Mouse (Mus musculus) liver, embryonic 11.5 days (tissue): Measurements from ENCODE around the gene Nelfb. TPM values are rescaled to one million over a fixed set of nuclear protein-coding genes. Genes with fewer than 3 reads are reported as not detected.

Experiments used
- ATAC-seq: fragments of 200-750 bp; cut with Nextera tagmentation; replicated peaks from 2 replicates; pipeline ENCODE4 v1.8.0; 2017; ENCODE audit warnings: moderate number of reproducible peaks, mild to moderate bottlenecking, moderate TSS enrichment, moderate library complexity; ENCODE audit not compliant: low FRiP score
- DNase-seq: peaks from one replicate; pipeline ENCODE4 v3.0.0-alpha.2; 2017; ENCODE audit warnings: low spot score
- H3K27ac ChIP-seq: fragments of 300-500 bp; sonication (generic); 2 replicates; pipeline ENCODE4 v1.5.1; 2014; ENCODE audit warnings: mild to moderate bottlenecking, low read depth, low read length, control low read depth
- H3K27me3 ChIP-seq: fragments of 300-500 bp; sonication (generic); replicated peaks from 2 replicates; pipeline ENCODE4 v1.6.1; 2014; ENCODE audit warnings: low read length, mixed read lengths; ENCODE audit not compliant: control insufficient read depth, insufficient read depth
- H3K36me3 ChIP-seq: fragments of 300-500 bp; sonication (generic); 2 replicates; pipeline ENCODE4 v1.6.1; 2014; ENCODE audit warnings: mild to moderate bottlenecking, low read length, moderate library complexity, mixed read lengths; ENCODE audit not compliant: control insufficient read depth, insufficient read depth
- H3K4me1 ChIP-seq: fragments of 300-500 bp; sonication (generic); replicated peaks from 2 replicates; pipeline ENCODE4 v1.6.1; 2014; ENCODE audit warnings: low read length, mixed read lengths; ENCODE audit not compliant: control insufficient read depth, insufficient read depth
- H3K4me2 ChIP-seq: fragments of 300-500 bp; sonication (generic); 2 replicates; pipeline ENCODE4 v1.6.1; 2014; ENCODE audit warnings: mild to moderate bottlenecking, control low read depth, moderate library complexity
- H3K4me3 ChIP-seq: fragments of 300-500 bp; sonication (generic); 2 replicates; pipeline ENCODE4 v1.5.1; 2014; ENCODE audit warnings: low read depth, low read length, control low read depth
- H3K9ac ChIP-seq: fragments of 300-500 bp; sonication (generic); 2 replicates; pipeline ENCODE4 v1.6.1; 2014; ENCODE audit warnings: low read depth, low read length, control low read depth
- H3K9me3 ChIP-seq: fragments of 300-500 bp; sonication (generic); 2 replicates; pipeline ENCODE4 v1.6.1; 2016; ENCODE audit warnings: low read length, inconsistent platforms, mixed read lengths; ENCODE audit not compliant: control insufficient read depth
- WGBS: fragments of 180-500 bp; shearing (Covaris S2); extraction: QIAGEN DNeasy Blood & Tissue Kit; methylation state at CpG from one replicate; pipeline ENCODE4 v1.1.7; 2014; 5-methylcytosine and 5-hydroxymethylcytosine counted together
- polyA plus RNA-seq: library from polyadenylated mRNA; unstranded; fragments of >200 nt; fragmentation: Nextera tagmentation; extraction: Ambion mirVana; gene quantifications from 2 replicates; pipeline ENCODE4 v1.2.1, GENCODE M21; 2014

Gene Nelfb
- polyA plus RNA-seq, 1 experiment from 2014 or later: 86.3 TPM

GRCm38 (mm10) chr2:25185625-25186574 is 25.4 kb downstream of the Nelfb start:
- Histone ChIP-seq H3K36me3 (no peaks in the 10 kb centered on the region), H3K9me3 (no peaks in the 10 kb centered on the region), H3K27ac (0 out of 2 replicates have a peak overlapping the region, but pooled peaks have one; percentile 29), H3K9ac (peak overlapping the region; percentile 54), H3K27me3 (peaks cover 45% of the 10 kb centered on the region), H3K4me3 (peak overlapping the region; percentile 51), H3K4me2 (peak overlapping the region; percentile 79), H3K4me1 (peaks cover 5% of the 10 kb centered on the region)
- ATAC-seq (peak; percentile 38; the same call in 1 of the 2 replicates), DNase-seq (peak; percentile 64)
- WGBS: 1% methylated on average over 63 of the region's 64 CpGs

DNA sequence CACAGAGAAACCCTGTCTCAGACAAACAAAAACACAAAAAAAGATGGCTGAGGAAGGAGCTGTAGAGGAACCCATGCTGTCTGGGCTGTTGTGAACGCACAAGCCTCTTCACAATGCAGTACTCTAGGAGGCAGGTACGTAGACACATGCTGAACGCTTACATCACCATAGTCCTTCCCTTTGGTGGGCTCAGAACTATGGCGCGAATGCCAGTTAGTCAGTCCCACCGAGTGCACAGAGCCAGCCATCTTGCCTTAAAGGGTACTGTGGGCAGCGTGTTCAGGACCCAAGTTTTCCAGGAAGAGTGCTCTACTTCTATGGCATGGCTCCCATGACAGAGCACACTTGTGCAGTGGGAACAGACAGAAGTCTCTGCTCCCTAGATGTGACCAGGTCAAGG is 26.8 kb downstream of the Nelfb start:
- no peak for ATAC-seq
- DNase-seq: no peak
- Histone ChIP-seq H3K4me2 (no peak overlapping the region), H3K4me1 (peaks cover 12% of the 10 kb centered on the region), H3K9ac (no peak overlapping the region), H3K9me3 (no peaks in the 10 kb centered on the region), H3K27me3 (peaks cover 56% of the 10 kb centered on the region), H3K27ac (no peak overlapping the region), H3K4me3 (no peak overlapping the region), H3K36me3 (no peaks in the 10 kb centered on the region)
- WGBS: 91% methylated on average over 7 of the region's 7 CpGs

DNA sequence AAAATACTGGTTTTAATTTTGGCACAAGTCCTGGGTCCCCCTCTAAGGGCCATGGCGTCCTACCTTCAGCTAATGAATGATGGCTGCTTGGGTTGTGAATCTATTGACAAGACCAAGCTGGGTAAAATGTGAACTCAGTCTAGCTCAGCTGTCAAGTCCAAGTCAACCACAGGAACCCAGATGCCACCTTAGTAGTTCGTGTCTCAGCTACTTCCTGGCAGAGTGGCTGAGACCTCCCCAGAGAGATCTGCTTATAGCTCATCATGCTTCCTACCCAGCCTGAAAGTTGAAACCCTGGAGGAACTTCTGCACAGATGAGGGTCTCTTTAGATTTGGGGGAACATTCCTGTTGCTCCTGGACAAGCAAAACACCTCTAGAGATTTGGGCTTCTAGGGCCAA is 28.0 kb downstream of the Nelfb start:
- no peak for ATAC-seq
- Histone ChIP-seq H3K36me3 (no peaks in the 10 kb centered on the region), H3K9me3 (no peaks in the 10 kb centered on the region), H3K4me1 (peaks cover 15% of the 10 kb centered on the region), H3K27ac (no peak overlapping the region), H3K4me2 (no peak overlapping the region), H3K4me3 (no peak overlapping the region), H3K9ac (no peak overlapping the region), H3K27me3 (peaks cover 65% of the 10 kb centered on the region)
- 67% methylated on average over 2 of the region's 2 CpGs for WGBS
- no peak for DNase-seq

DNA sequence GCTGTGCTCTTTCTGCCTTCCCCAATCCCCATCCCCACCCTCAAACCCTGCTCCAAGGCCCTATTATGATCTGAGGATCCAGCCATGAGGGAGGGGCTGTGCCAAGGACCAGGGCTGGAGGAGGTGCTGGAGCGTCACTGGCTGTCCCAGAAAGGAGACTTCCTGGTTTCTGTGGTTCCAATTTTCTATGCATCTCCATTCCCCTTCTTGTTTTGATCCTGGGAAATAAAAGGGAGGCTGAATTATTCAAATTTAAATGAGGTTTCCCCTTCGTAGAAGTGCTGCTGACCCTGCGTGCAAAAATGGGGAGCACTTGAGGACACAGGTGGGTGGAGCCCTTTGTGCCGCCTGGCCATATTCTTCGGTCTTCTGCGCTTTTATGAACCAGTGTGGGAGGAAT is 28.6 kb downstream of the Nelfb start:
- Histone ChIP-seq H3K4me2 (peak overlapping the region; percentile 96), H3K9me3 (no peaks in the 10 kb centered on the region), H3K27me3 (peaks cover 68% of the 10 kb centered on the region), H3K27ac (no peak overlapping the region), H3K36me3 (no peaks in the 10 kb centered on the region), H3K4me1 (peaks cover 21% of the 10 kb centered on the region), H3K4me3 (peak overlapping the region; percentile 65), H3K9ac (0 out of 2 replicates have a peak overlapping the region, but pooled peaks have one; percentile 38)
- no peak for DNase-seq
- no peak for ATAC-seq
- WGBS: 32% methylated on average over 6 of the region's 6 CpGs

DNA sequence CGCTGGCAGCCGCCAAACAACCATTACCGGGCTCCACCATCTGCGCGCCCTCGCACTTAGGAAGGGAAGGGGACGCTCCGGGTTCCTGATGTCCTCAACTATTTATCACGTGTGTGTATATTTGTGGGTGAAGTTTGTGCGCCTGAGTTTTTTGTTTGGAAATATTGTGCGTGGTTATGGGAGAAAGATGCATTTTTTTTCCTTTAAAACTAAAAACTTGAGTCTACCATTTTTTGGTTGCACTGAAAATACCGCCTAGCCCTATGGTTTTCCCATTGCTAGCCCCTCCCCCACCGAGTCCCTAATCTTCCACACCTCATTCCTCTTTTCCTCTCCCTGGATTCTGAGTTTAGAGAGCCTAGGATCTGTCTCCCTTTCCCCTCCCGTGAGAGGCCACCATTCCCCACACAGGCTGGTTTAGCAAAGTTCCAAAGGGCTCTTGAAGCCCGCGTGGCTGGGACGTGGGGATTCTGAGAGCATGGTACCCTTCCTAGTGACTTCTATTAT is 29.3 kb downstream of the Nelfb start:
- Histone ChIP-seq H3K36me3 (no peaks in the 10 kb centered on the region), H3K9me3 (no peaks in the 10 kb centered on the region), H3K27ac (peak overlapping the region; percentile 93), H3K9ac (peak overlapping the region; percentile 78), H3K4me2 (peak overlapping the region; percentile 96), H3K4me3 (peak overlapping the region; percentile 65), H3K27me3 (peaks cover 76% of the 10 kb centered on the region), H3K4me1 (peaks cover 28% of the 10 kb centered on the region)
- 2% methylated on average over 17 of the region's 17 CpGs for WGBS
- DNase-seq (no peak), ATAC-seq (no peak)

DNA sequence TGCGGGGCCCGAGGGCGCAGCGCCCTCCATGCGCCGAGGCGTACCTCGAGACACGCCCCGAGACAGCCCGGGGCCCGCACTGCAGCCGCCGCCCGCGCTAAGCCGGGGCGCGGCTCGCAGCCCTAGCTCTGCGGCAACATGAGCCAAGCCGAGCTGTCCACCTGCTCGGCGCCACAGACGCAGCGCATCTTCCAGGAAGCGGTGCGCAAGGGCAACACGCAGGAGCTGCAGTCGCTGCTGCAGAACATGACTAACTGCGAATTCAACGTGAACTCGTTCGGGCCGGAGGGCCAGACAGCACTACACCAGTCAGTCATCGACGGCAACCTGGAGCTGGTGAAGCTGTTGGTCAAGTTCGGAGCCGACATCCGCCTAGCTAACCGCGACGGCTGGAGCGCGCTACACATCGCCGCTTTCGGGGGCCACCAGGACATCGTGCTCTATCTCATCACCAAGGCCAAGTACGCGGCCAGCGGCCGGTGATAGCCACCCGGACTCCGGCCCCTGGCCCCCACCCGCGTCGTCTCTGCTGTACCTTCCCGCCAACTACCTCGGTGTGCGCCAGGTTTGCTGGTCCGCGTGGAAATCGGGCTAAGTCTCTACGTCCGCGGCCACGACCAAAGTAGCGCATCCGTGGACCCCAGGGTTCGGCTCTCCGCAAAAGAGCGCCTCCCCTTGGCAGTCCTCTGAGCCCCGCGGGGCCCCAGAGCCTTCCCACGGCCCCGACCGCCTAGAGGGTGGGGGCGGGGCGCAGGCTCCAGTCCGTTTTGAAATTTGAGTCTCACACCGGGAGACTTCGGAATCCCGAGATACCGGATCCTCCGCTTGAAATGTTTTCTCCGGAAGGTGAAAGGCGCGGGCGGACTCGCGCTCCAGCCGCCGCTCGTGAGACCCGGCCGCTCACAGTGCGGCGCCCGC is 30.1 kb downstream of the Nelfb start:
- Histone ChIP-seq H3K4me2 (peak overlapping the region; percentile 96), H3K27ac (peak overlapping the region; percentile 93), H3K36me3 (no peaks in the 10 kb centered on the region), H3K9me3 (no peaks in the 10 kb centered on the region), H3K4me1 (peaks cover 29% of the 10 kb centered on the region), H3K9ac (peak overlapping the region; percentile 78), H3K4me3 (peak overlapping the region; percentile 65), H3K27me3 (peaks cover 72% of the 10 kb centered on the region)
- DNase-seq (peak; percentile 79), ATAC-seq (peak; percentile 72)
- WGBS: under 1% methylated on average over 100 of the region's 100 CpGs

- under 1% methylated on average over 35 of the region's 35 CpGs for WGBS
- DNase-seq (peak; percentile 92), ATAC-seq (peak; percentile 85)
- Histone ChIP-seq H3K36me3 (no peaks in the 10 kb centered on the region), H3K4me1 (peaks cover 37% of the 10 kb centered on the region), H3K4me2 (peak within 1 kb of the TSS; percentile 96), H3K9me3 (no peaks in the 10 kb centered on the region), H3K4me3 (peak within 1 kb of the TSS; percentile 65), H3K27me3 (peaks cover 70% of the 10 kb centered on the region), H3K9ac (peak within 1 kb of the TSS; percentile 78), H3K27ac (peak within 1 kb of the TSS; percentile 93)
Observed at GRCm38 (mm10) chr2:25180478-25180903, 30.8 kb downstream of the Nelfb start, which contains the start of gene Nrarp. Gene Nrarp, plus strand, starts transcription at chr2:25180758.

DNA sequence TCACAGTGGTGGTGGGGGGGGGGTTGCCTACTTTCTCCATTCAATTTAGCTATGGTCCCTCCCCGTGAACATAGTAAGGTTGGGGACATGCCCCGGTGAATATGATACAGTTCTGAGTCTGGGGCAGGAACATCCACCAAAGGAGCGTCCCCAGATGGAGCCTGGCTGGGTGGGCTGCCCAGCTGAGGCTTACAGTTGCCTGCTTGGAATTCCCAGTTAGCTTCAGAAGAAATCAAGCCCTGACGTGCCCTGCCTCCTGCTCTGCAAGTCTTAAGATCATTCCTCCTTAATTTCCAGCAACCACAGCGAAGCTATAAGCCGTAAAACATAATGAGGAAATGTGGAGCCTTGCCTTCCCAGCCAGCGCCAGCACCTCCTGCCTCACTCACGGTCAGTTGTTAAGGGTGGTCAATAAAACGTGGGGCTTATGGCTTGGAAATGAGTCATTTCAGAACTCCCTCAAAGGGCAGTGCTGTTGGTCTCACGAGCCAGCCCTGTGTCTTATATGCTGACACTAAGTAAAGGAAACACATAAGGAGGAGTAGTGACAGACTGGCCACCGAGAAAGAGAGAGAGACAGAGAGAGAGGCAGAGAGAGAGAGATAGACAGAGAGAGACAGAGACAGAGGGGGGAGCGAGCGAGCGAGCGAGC is 31.6 kb downstream of the Nelfb start:
- no peak overlapping the region for H3K9ac ChIP-seq
- no peak for DNase-seq
- H3K9me3 ChIP-seq: no peaks in the 10 kb centered on the region
- H3K27me3 ChIP-seq: peaks cover 66% of the 10 kb centered on the region
- no peak overlapping the region for H3K4me3 ChIP-seq
- ATAC-seq: no peak
- no peak overlapping the region for H3K27ac ChIP-seq
- H3K36me3 ChIP-seq: no peaks in the 10 kb centered on the region
- H3K4me2 ChIP-seq: peak overlapping the region; percentile 96
- H3K4me1 ChIP-seq: peaks cover 45% of the 10 kb centered on the region
- WGBS: 61% methylated on average over 15 of the region's 15 CpGs
